Comparison of ENCODE assay signal across 13 mouse cellular contexts in genomic region chr4:118999691-119000486, GRCm38 (mm10). TPM values are rescaled to one million over a fixed set of nuclear protein-coding genes. Genes with fewer than 3 reads are reported as not detected.
DNase-seq lines count a peak whose midpoint lies in the region; ATAC-seq and TF ChIP-seq lines count a peak whose summit lies in the region.
"Had no signal": no experiment of that assay in that cellular context is flagged by ENCODE, and none has a peak within 500 bp of the region (broad histone marks: within the 10 kb centered on the region; RNA-seq: fewer than 3 reads in every experiment).

No protein-coding gene starts in this region.

- no peaks in the 10 kb centered on the region for H3K36me3 ChIP-seq in hindbrain, postnatal 0 days (ENCODE audit: insufficient read depth, low read length)
- H3K36me3 ChIP-seq: embryonic facial prominence, embryonic 12.5 days; hindbrain, embryonic 12.5 days; neural tube, embryonic 13.5 days; stomach, embryonic 15.5 days had no signal

- no peak for TF ChIP-seq CTCF in lung, adult 2 months (IDR thresholded peaks at IDR 0.05; ENCODE audit: insufficient read depth, low read length)
- TF ChIP-seq CTCF in bone marrow macrophage, adult 2 months (IDR thresholded peaks at IDR 0.05; ENCODE audit: low read depth, low read length) = no peak
- TF ChIP-seq CTCF in hindbrain, postnatal 0 days (IDR thresholded peaks at IDR 0.05; ENCODE audit: low read depth) = no peak; the same call in 1 of the 2 replicates

- no peaks in the 10 kb centered on the region for H3K9me3 ChIP-seq in hindbrain, postnatal 0 days (ENCODE audit: low read length)
- H3K9me3 ChIP-seq: embryonic facial prominence, embryonic 12.5 days; stomach, embryonic 15.5 days had no signal

- H3K9ac ChIP-seq in hindbrain, postnatal 0 days (replicated peaks; ENCODE audit: low read length) = no peak overlapping the region
- H3K9ac ChIP-seq: embryonic facial prominence, embryonic 12.5 days; hindbrain, embryonic 12.5 days; neural tube, embryonic 13.5 days; stomach, embryonic 15.5 days had no signal

- H3K4me1 ChIP-seq in lung, adult 2 months (ENCODE audit: control insufficient read depth, insufficient read depth, low read length) = no peaks in the 10 kb centered on the region
- peaks cover 4% of the 10 kb centered on the region for H3K4me1 ChIP-seq in bone marrow macrophage, adult 2 months (ENCODE audit: control insufficient read depth, insufficient read depth, low read length)
- H3K4me1 ChIP-seq in hindbrain, postnatal 0 days (ENCODE audit: insufficient read depth, low read length) = no peaks in the 10 kb centered on the region
- H3K4me1 ChIP-seq: embryonic facial prominence, embryonic 12.5 days; hindbrain, embryonic 12.5 days; neural tube, embryonic 13.5 days; stomach, embryonic 15.5 days had no signal

- H3K27ac ChIP-seq in bone marrow macrophage, adult 2 months (ENCODE audit: insufficient read depth, low read depth, low read length) = no peak overlapping the region
- H3K27ac ChIP-seq in hindbrain, postnatal 0 days = no peak overlapping the region
- H3K27ac ChIP-seq: embryonic facial prominence, embryonic 12.5 days; hindbrain, embryonic 12.5 days; neural tube, embryonic 13.5 days; stomach, embryonic 15.5 days had no signal

- ATAC-seq in hindbrain, postnatal 0 days = no peak

- peak; percentile 14 to 49 for DNase-seq in lung, adult 18-20 months
- DNase-seq in lung, adult 2 months = no peak
- DNase-seq in lung, postnatal 25 days (ENCODE audit: low spot score) = peak; percentile 60
- peak; percentile 23 to 45 for DNase-seq in spleen, postnatal 14 days (ENCODE audit: low spot score in 2 of 2)
- no peak for DNase-seq in right cerebral cortex, postnatal 14 days
- DNase-seq in gastrocnemius, adult 18-20 months (ENCODE audit: low spot score) = no peak
- DNase-seq in hindbrain, postnatal 0 days (ENCODE audit: low spot score) = no peak

- H3K4me3 ChIP-seq in lung, adult 2 months (replicated peaks; ENCODE audit: extremely low read depth, low read depth, low read length) = no peak overlapping the region
- 0 out of 2 replicates have a peak overlapping the region, but pooled peaks have one; percentile 20 for H3K4me3 ChIP-seq in bone marrow macrophage, adult 2 months (ENCODE audit: insufficient read depth, low read length)
- H3K4me3 ChIP-seq in hindbrain, postnatal 0 days (ENCODE audit: low read length) = no peak overlapping the region
- H3K4me3 ChIP-seq: embryonic facial prominence, embryonic 12.5 days; hindbrain, embryonic 12.5 days; neural tube, embryonic 13.5 days; stomach, embryonic 15.5 days had no signal

- WGBS in lung, adult 2 months = 25% methylated on average over 19 of the region's 19 CpGs
- 70% methylated on average over 19 of the region's 19 CpGs for WGBS in hindbrain, postnatal 0 days

- H3K4me2 ChIP-seq in hindbrain, postnatal 0 days (ENCODE audit: low read depth, low read length) = no peak overlapping the region
- H3K4me2 ChIP-seq: embryonic facial prominence, embryonic 12.5 days; hindbrain, embryonic 12.5 days; neural tube, embryonic 13.5 days; stomach, embryonic 15.5 days had no signal

- TF ChIP-seq POLR2A in lung, adult 2 months (IDR thresholded peaks at IDR 0.05; ENCODE audit: borderline replicate concordance, extremely low read depth, low read depth, low read length) = no peak
- no peak for TF ChIP-seq POLR2A in bone marrow macrophage, adult 2 months (IDR thresholded peaks at IDR 0.05; ENCODE audit: borderline replicate concordance, low read depth, low read length)

- no peaks in the 10 kb centered on the region for H3K27me3 ChIP-seq in hindbrain, postnatal 0 days (ENCODE audit: insufficient read depth, low read length)
- H3K27me3 ChIP-seq: embryonic facial prominence, embryonic 12.5 days; hindbrain, embryonic 12.5 days; neural tube, embryonic 13.5 days; stomach, embryonic 15.5 days had no signal

RNA-seq across cellular contexts. Expression of gene Lao1, which starts 38.5 kb away (rescaled TPM):
- not detected in 2 replicates for polyA plus RNA-seq in lung, adult 2 months (2012; rRNA removed)
- polyA plus RNA-seq in bone marrow macrophage, adult 2 months (2012; ENCODE audit: insufficient read depth, insufficient read length, missing spikeins) = not detected in 2 replicates
- under 1 TPM; 0.19 to 0.50 TPM for total RNA-seq in gastrocnemius, adult 18-20 months (2021)
- total RNA-seq in hindbrain, postnatal 0 days (2014; rRNA removed) = 0.07 and 0.58 TPM in 2 replicates
- 0.15 and 0.29 TPM in 2 replicates for polyA plus RNA-seq in hindbrain, postnatal 0 days (2015; fragmentation: Nextera tagmentation; extraction: Ambion mirVana)
- polyA plus RNA-seq: embryonic facial prominence, embryonic 12.5 days; hindbrain, embryonic 12.5 days; limb, embryonic 14.5 days; neural tube, embryonic 13.5 days; stomach, embryonic 15.5 days had no signal

Comparison
In these comparisons a context has a peak if more than half of its experiments do, and no peak if none do; other contexts are left out.
1. DNase-seq: peak in lung, adult 18-20 months (2 of 2), lung, postnatal 25 days (single experiment) and spleen, postnatal 14 days (2 of 2); none in lung, adult 2 months (single experiment), right cerebral cortex, postnatal 14 days (single experiment), gastrocnemius, adult 18-20 months (single experiment) and hindbrain, postnatal 0 days (single experiment).